Mouse (Mus musculus): ENCODE results near the gene Tenm2. TPM values are rescaled to one million over a fixed set of nuclear protein-coding genes. Genes with fewer than 3 reads are reported as not detected.

The Tenm2 gene
- polyA plus RNA-seq, 1 experiment: 0.13 TPM

GRCm38 (mm10) chr11:36059325-36059843 lies 1176.4 kb downstream of the Tenm2 start:
- H3K27ac ChIP-seq (ENCODE audit: insufficient read depth, low read depth, low read length): no peak overlapping the region
- H3K4me3 ChIP-seq (ENCODE audit: low read depth, low read length): no peak overlapping the region
- H3K4me1 ChIP-seq (ENCODE audit: control insufficient read depth, insufficient read depth, insufficient read length, low read length): no peaks in the 10 kb centered on the region
- no peak for TF ChIP-seq POLR2A (IDR thresholded peaks at IDR 0.05; ENCODE audit: low read depth, low read length)
- TF ChIP-seq CTCF (IDR thresholded peaks at IDR 0.05; ENCODE audit: extremely low read depth, insufficient read length, insufficient replicate concordance, low read depth, low read length): no peak
- no peaks in the 10 kb centered on the region for H3K27me3 ChIP-seq (ENCODE audit: control insufficient read depth, insufficient read depth, low read length)
- no peaks in the 10 kb centered on the region for H3K36me3 ChIP-seq (ENCODE audit: control insufficient read depth, insufficient read depth, low read length)
- no CpG with 5 or more reads among the region's 1 CpGs for WGBS

DNA sequence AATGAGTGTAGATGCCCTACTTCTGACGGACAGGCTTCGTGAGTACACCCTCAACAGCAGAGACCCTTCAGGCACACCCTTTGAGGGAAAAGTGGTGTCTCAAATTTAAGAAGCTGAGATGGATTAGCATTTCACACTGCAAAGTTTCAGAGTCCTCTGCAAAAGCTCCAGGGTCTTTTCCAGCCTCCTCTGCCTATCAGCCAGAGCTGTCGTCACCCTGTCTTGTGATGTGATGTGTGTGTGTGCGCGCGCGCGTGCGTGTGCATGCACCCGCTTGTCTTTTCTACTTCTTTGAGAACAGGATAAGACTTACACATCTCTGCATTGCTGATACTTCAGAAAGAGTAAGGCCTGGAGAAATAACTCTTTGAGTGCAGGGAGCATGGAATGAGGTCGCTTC lies 1179.2 kb downstream of the Tenm2 start:
- Histone ChIP-seq H3K36me3 (ENCODE audit: control insufficient read depth, insufficient read depth, low read length) (no peaks in the 10 kb centered on the region), H3K4me3 (ENCODE audit: low read depth, low read length) (no peak overlapping the region), H3K27me3 (ENCODE audit: control insufficient read depth, insufficient read depth, low read length) (no peaks in the 10 kb centered on the region), H3K4me1 (ENCODE audit: control insufficient read depth, insufficient read depth, insufficient read length, low read length) (no peaks in the 10 kb centered on the region), H3K27ac (ENCODE audit: insufficient read depth, low read depth, low read length) (no peak overlapping the region)
- 88% methylated on average over 11 of the region's 11 CpGs for WGBS
- no peak for TF ChIP-seq POLR2A (IDR thresholded peaks at IDR 0.05; ENCODE audit: low read depth, low read length)
- no peak for TF ChIP-seq CTCF (IDR thresholded peaks at IDR 0.05; ENCODE audit: extremely low read depth, insufficient read length, insufficient replicate concordance, low read depth, low read length)

DNA sequence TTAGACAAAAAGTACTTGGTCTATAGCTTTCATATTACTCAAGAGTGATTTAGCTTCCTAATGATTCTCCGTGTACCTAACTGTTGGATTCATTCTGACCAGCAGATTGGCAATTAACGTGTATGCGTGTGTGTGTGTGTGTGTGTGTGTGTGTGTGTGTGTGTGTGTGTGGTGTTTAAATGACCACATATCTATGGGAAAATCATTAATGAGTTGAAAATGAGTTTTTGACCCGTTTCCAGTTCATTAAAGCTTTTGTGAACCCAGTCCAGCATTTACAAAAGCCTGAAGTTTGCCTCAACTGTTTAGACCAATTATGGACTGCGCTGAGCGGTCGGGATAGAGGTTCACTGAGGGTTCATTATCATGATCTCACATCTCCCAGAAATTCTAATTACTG lies 1181.4 kb downstream of the Tenm2 start:
- no peak overlapping the region for H3K27ac ChIP-seq (ENCODE audit: insufficient read depth, low read depth, low read length)
- H3K36me3 ChIP-seq (ENCODE audit: control insufficient read depth, insufficient read depth, low read length): no peaks in the 10 kb centered on the region
- no peaks in the 10 kb centered on the region for H3K27me3 ChIP-seq (ENCODE audit: control insufficient read depth, insufficient read depth, low read length)
- TF ChIP-seq POLR2A (IDR thresholded peaks at IDR 0.05; ENCODE audit: low read depth, low read length): no peak
- TF ChIP-seq CTCF (IDR thresholded peaks at IDR 0.05; ENCODE audit: extremely low read depth, insufficient read length, insufficient replicate concordance, low read depth, low read length): no peak
- WGBS: 81% methylated on average over 7 of the region's 7 CpGs
- H3K4me1 ChIP-seq (ENCODE audit: control insufficient read depth, insufficient read depth, insufficient read length, low read length): no peaks in the 10 kb centered on the region
- no peak overlapping the region for H3K4me3 ChIP-seq (ENCODE audit: low read depth, low read length)

DNA sequence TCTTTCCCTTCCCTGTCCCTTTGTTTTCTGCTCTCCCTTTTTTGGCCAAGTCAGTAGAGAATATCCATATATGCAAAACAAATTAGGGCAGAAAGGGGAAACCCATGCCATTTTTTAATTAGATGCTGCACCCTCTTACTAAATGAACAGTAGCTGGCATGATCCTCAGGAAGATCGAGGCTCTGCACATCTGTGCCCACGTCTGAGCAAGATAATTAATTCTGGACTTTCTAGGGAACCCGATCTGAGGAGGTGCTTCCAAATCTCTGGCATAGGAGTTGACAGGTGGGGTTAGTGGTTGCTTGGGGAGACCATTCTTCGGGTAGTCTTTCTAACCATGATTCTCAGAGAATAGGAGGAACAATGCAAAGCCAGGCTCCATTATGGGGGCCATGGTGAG lies 1182.3 kb downstream of the Tenm2 start:
- no peaks in the 10 kb centered on the region for H3K36me3 ChIP-seq (ENCODE audit: control insufficient read depth, insufficient read depth, low read length)
- H3K27me3 ChIP-seq (ENCODE audit: control insufficient read depth, insufficient read depth, low read length): no peaks in the 10 kb centered on the region
- TF ChIP-seq POLR2A (IDR thresholded peaks at IDR 0.05; ENCODE audit: low read depth, low read length): no peak
- TF ChIP-seq CTCF (IDR thresholded peaks at IDR 0.05; ENCODE audit: extremely low read depth, insufficient read length, insufficient replicate concordance, low read depth, low read length): no peak
- H3K4me3 ChIP-seq (ENCODE audit: low read depth, low read length): no peak overlapping the region
- H3K27ac ChIP-seq (ENCODE audit: insufficient read depth, low read depth, low read length): no peak overlapping the region
- H3K4me1 ChIP-seq (ENCODE audit: control insufficient read depth, insufficient read depth, insufficient read length, low read length): no peaks in the 10 kb centered on the region
- 60% methylated on average over 4 of the region's 4 CpGs for WGBS

- H3K27me3 ChIP-seq (ENCODE audit: control insufficient read depth, insufficient read depth, low read length): no peaks in the 10 kb centered on the region
- no peaks in the 10 kb centered on the region for H3K4me1 ChIP-seq (ENCODE audit: control insufficient read depth, insufficient read depth, insufficient read length, low read length)
- TF ChIP-seq POLR2A (IDR thresholded peaks at IDR 0.05; ENCODE audit: low read depth, low read length) (no peak), CTCF (IDR thresholded peaks at IDR 0.05; ENCODE audit: extremely low read depth, insufficient read length, insufficient replicate concordance, low read depth, low read length) (no peak)
- 43% methylated on average over 2 of the region's 2 CpGs for WGBS
- H3K4me3 ChIP-seq (ENCODE audit: low read depth, low read length): no peak overlapping the region
- no peak overlapping the region for H3K27ac ChIP-seq (ENCODE audit: insufficient read depth, low read depth, low read length)
- no peaks in the 10 kb centered on the region for H3K36me3 ChIP-seq (ENCODE audit: control insufficient read depth, insufficient read depth, low read length)
These were observed 1183.2 kb downstream of the Tenm2 start for GRCm38 (mm10) chr11:36052598-36052997.

DNA sequence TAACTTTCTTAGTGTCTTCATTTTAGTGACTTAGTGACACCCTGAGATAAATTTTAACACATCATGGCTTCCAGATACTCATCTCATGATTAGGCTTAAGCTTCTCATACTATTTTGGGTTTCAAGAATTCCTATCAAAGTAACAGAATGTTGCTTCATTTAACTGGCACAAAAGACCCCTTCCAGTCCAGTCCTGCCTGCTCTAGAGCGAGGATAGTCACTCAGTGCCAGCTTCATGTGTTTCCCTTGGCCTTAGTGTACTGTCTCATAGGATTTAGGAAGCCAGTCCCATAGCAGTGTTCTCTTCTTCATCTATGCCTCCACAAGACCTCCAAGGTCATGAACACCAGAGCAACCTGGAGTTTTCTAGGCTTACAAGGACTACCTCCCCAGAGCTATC lies 1183.7 kb downstream of the Tenm2 start:
- Histone ChIP-seq H3K4me3 (ENCODE audit: low read depth, low read length) (no peak overlapping the region), H3K27me3 (ENCODE audit: control insufficient read depth, insufficient read depth, low read length) (no peaks in the 10 kb centered on the region), H3K4me1 (ENCODE audit: control insufficient read depth, insufficient read depth, insufficient read length, low read length) (no peaks in the 10 kb centered on the region), H3K27ac (ENCODE audit: insufficient read depth, low read depth, low read length) (no peak overlapping the region), H3K36me3 (ENCODE audit: control insufficient read depth, insufficient read depth, low read length) (no peaks in the 10 kb centered on the region)
- 76% methylated on average over 1 of the region's 1 CpGs for WGBS
- TF ChIP-seq POLR2A (IDR thresholded peaks at IDR 0.05; ENCODE audit: low read depth, low read length) (no peak), CTCF (IDR thresholded peaks at IDR 0.05; ENCODE audit: extremely low read depth, insufficient read length, insufficient replicate concordance, low read depth, low read length) (no peak)

DNA sequence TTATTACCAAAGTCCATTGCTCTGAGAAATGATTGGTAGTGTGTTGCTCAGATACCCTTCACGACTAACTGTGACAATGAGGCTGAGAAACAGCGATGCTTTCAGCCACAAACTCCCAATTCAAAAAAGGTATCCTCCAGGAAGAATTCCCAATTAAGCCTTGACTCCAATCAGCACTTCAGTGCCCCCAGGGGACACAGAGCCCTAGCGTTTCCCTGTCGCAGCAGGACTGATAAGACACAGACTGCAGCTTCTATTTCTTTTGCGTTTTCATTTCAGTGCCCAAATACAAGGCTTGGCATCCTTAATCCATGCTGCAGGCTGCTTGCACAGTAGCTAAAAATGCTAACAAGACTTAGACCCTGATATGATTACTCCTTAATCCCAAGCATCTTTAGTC lies 1186.2 kb downstream of the Tenm2 start:
- 22% methylated on average over 5 of the region's 5 CpGs for WGBS
- no peak overlapping the region for H3K4me3 ChIP-seq (ENCODE audit: low read depth, low read length)
- no peak overlapping the region for H3K27ac ChIP-seq (ENCODE audit: insufficient read depth, low read depth, low read length)
- no peaks in the 10 kb centered on the region for H3K36me3 ChIP-seq (ENCODE audit: control insufficient read depth, insufficient read depth, low read length)
- H3K27me3 ChIP-seq (ENCODE audit: control insufficient read depth, insufficient read depth, low read length): no peaks in the 10 kb centered on the region
- TF ChIP-seq POLR2A (IDR thresholded peaks at IDR 0.05; ENCODE audit: low read depth, low read length) (no peak), CTCF (IDR thresholded peaks at IDR 0.05; ENCODE audit: extremely low read depth, insufficient read length, insufficient replicate concordance, low read depth, low read length) (no peak)
- no peaks in the 10 kb centered on the region for H3K4me1 ChIP-seq (ENCODE audit: control insufficient read depth, insufficient read depth, insufficient read length, low read length)

Measured in small intestine, adult 2 months (tissue).